Mouse (Mus musculus): ENCODE data around the gene Thoc6.

The Thoc6 gene

DNA sequence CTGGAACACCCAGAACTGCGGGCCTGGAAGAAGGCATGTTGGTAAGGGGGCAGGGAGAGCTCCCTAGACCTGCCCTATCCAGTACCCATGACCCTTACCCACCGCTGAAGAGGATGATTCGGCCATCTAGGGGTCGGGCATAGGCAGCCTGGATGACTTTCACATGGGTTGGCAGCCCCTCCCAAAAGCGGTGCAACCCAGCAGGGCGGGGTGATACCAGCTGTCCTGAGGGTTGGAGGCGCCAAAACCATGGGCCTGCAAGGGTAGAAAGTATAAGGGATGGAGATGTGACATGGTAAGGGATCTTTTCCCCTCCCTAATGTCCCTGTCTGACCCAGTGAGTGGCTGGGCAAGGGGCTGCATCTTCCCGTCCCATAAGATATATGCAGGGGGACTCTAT, 42.4 kb downstream of the Thoc6 start:
- DNase-seq (ENCODE audit: low spot score in 2 of 2), result no peak

- DNase-seq (ENCODE audit: low spot score in 2 of 2), result peak; percentile 58 to 74
These were observed 43.3 kb downstream of the Thoc6 start for GRCm38 (mm10) chr17:23630195-23631020.

GRCm38 (mm10) chr17:23627813-23628212, 45.9 kb downstream of the Thoc6 start:
- no peak for DNase-seq (ENCODE audit: low spot score in 2 of 2)

GRCm38 (mm10) chr17:23620351-23620750, 53.3 kb downstream of the Thoc6 start:
- no peak for DNase-seq (ENCODE audit: low spot score in 2 of 2)
